Mouse (Mus musculus): ENCODE results near the gene Cphx1. TPM values are rescaled to one million over a fixed set of nuclear protein-coding genes. Genes with fewer than 3 reads are reported as not detected.

Cphx1 gene
- total and polyA plus RNA-seq, 2 experiments from 2014 or later = 0.35 TPM; not detected in 1

Other genes with a start within 250 kb of the Cphx1 start
- gene Ppif, start 244.2 kb upstream of the Cphx1 start, total RNA-seq (2014; rRNA removed) = 51.4 and 55.8 TPM in 2 replicates
- 50.2 and 52.2 TPM in 2 replicates for gene Ppif, start 244.2 kb upstream of the Cphx1 start, polyA plus RNA-seq (2015; fragmentation: Nextera tagmentation; extraction: Ambion mirVana)
- 28.3 and 34.3 TPM in 2 replicates for gene Zcchc24, start 169.3 kb upstream of the Cphx1 start, total RNA-seq (2014; rRNA removed)
- 13.9 and 15.3 TPM in 2 replicates for gene Zcchc24, start 169.3 kb upstream of the Cphx1 start, polyA plus RNA-seq (2015; fragmentation: Nextera tagmentation; extraction: Ambion mirVana)
- 2.7 and 3.0 TPM in 2 replicates for gene Anxa11, start 96.1 kb upstream of the Cphx1 start, total RNA-seq (2014; rRNA removed)
- gene Anxa11, start 96.1 kb upstream of the Cphx1 start, polyA plus RNA-seq (2015; fragmentation: Nextera tagmentation; extraction: Ambion mirVana) = 3.3 TPM in 2 replicates
- gene Plac9a, start 35.2 kb upstream of the Cphx1 start, total RNA-seq (2014; rRNA removed) = not detected in 2 replicates
- not detected in 2 replicates for gene Plac9a, start 35.2 kb upstream of the Cphx1 start, polyA plus RNA-seq (2015; fragmentation: Nextera tagmentation; extraction: Ambion mirVana)
- gene Tmem254a, start 10.6 kb upstream of the Cphx1 start, total RNA-seq (2014; rRNA removed) = 9.9 and 11.2 TPM in 2 replicates
- gene Tmem254a, start 10.6 kb upstream of the Cphx1 start, polyA plus RNA-seq (2015; fragmentation: Nextera tagmentation; extraction: Ambion mirVana) = 6.5 and 10.4 TPM in 2 replicates
- 1.2 and 2.6 TPM in 2 replicates for gene Duxbl1, start 40.3 kb downstream of the Cphx1 start, total RNA-seq (2014; rRNA removed)
- gene Duxbl1, start 40.3 kb downstream of the Cphx1 start, polyA plus RNA-seq (2015; fragmentation: Nextera tagmentation; extraction: Ambion mirVana) = 1.2 and 1.3 TPM in 2 replicates
- gene Gm9780, start 104.4 kb downstream of the Cphx1 start, total RNA-seq (2014; rRNA removed) = 4.9 and 5.9 TPM in 2 replicates
- 13.8 and 14.5 TPM in 2 replicates for gene Gm9780, start 104.4 kb downstream of the Cphx1 start, polyA plus RNA-seq (2015; fragmentation: Nextera tagmentation; extraction: Ambion mirVana)
- gene Tmem254c, start 129.1 kb downstream of the Cphx1 start, total RNA-seq (2014; rRNA removed) = 37.7 and 39.0 TPM in 2 replicates
- gene Tmem254c, start 129.1 kb downstream of the Cphx1 start, polyA plus RNA-seq (2015; fragmentation: Nextera tagmentation; extraction: Ambion mirVana) = 36.2 and 49.6 TPM in 2 replicates
- not detected in 2 replicates for gene Cphx2, start 143.2 kb downstream of the Cphx1 start, total RNA-seq (2014; rRNA removed)
- not detected in 2 replicates for gene Cphx2, start 143.2 kb downstream of the Cphx1 start, polyA plus RNA-seq (2015; fragmentation: Nextera tagmentation; extraction: Ambion mirVana)
- gene Cphx3, start 144.0 kb downstream of the Cphx1 start, total RNA-seq (2014; rRNA removed) = not detected in 2 replicates
- gene Cphx3, start 144.0 kb downstream of the Cphx1 start, polyA plus RNA-seq (2015; fragmentation: Nextera tagmentation; extraction: Ambion mirVana) = not detected in 2 replicates
- 2.2 and 5.8 TPM in 2 replicates for gene Duxbl2, start 180.0 kb downstream of the Cphx1 start, total RNA-seq (2014; rRNA removed)
- not detected in 2 replicates for gene Duxbl2, start 180.0 kb downstream of the Cphx1 start, polyA plus RNA-seq (2015; fragmentation: Nextera tagmentation; extraction: Ambion mirVana)
- gene Plac9b, start 244.2 kb downstream of the Cphx1 start, total RNA-seq (2014; rRNA removed) = 8.3 and 8.7 TPM in 2 replicates
- 12.0 and 12.2 TPM in 2 replicates for gene Plac9b, start 244.2 kb downstream of the Cphx1 start, polyA plus RNA-seq (2015; fragmentation: Nextera tagmentation; extraction: Ambion mirVana)

Measured in midbrain, postnatal 0 days (tissue).